ENCODE assay signal across 14 mouse cellular contexts in genomic region chr14:30429606-30430005, GRCm38 (mm10). TPM values are rescaled to one million over a fixed set of nuclear protein-coding genes. Genes with fewer than 3 reads are reported as not detected.
A peak's percentile ranks its signal among the peaks of the same experiment; 100 is the strongest.
DNase-seq lines count a peak whose midpoint lies in the region; ATAC-seq and TF ChIP-seq lines count a peak whose summit lies in the region.
"Had no signal": no experiment of that assay in that cellular context is flagged by ENCODE, and none has a peak within 500 bp of the region (broad histone marks: within the 10 kb centered on the region; RNA-seq: fewer than 3 reads in every experiment).

No protein-coding gene starts in this region.

- H3K9ac ChIP-seq in lung, postnatal 0 days (replicated peaks; ENCODE audit: low read depth): no peak overlapping the region
- no peak overlapping the region for H3K9ac ChIP-seq in liver, embryonic 13.5 days
- H3K9ac ChIP-seq: heart, embryonic 13.5 days had no signal

- H3K27me3 ChIP-seq in lung, postnatal 0 days (replicated peaks; ENCODE audit: insufficient read depth, low read length): no peaks in the 10 kb centered on the region
- no peaks in the 10 kb centered on the region for H3K27me3 ChIP-seq in liver, embryonic 13.5 days
- H3K27me3 ChIP-seq: heart, embryonic 13.5 days had no signal

- DNase-seq in cerebellum, postnatal 10 days: peak; percentile 37 to 53
- DNase-seq in cerebellum, postnatal 4 days (ENCODE audit: low spot score in 2 of 2): no peak
- DNase-seq in lung, adult 2 months: peak; percentile 18
- DNase-seq in lung, postnatal 0 days (ENCODE audit: low spot score): no peak
- DNase-seq in R1 (ENCODE audit: low read depth, low spot score) (peak; percentile 68), adipocyte (ENCODE audit: low spot score) (no peak)
- DNase-seq in liver, embryonic 13.5 days: peak; percentile 11
- no peak for DNase-seq in Muller cell, postnatal 12 days (ENCODE audit: inconsistent ontology term)
- DNase-seq: cerebellum, adult 11-12 months; layer of hippocampus, adult 9-11 months; spleen, adult 18-20 months had no signal

- H3K27ac ChIP-seq in lung, postnatal 0 days (ENCODE audit: low read length): no peak overlapping the region
- H3K27ac ChIP-seq in liver, embryonic 13.5 days: no peak overlapping the region
- H3K27ac ChIP-seq: heart, embryonic 13.5 days had no signal

- TF ChIP-seq EP300 in lung, postnatal 0 days (IDR thresholded peaks at IDR 0.05): no peak

- no peaks in the 10 kb centered on the region for H3K4me1 ChIP-seq in lung, adult 2 months (ENCODE audit: control insufficient read depth, insufficient read depth, low read length)
- H3K4me1 ChIP-seq in lung, postnatal 0 days (ENCODE audit: insufficient read depth, low read depth, low read length): no peaks in the 10 kb centered on the region
- peaks cover 10% of the 10 kb centered on the region for H3K4me1 ChIP-seq in liver, embryonic 13.5 days (replicated peaks)

- no peaks in the 10 kb centered on the region for H3K36me3 ChIP-seq in lung, postnatal 0 days (ENCODE audit: insufficient read depth, low read length)
- H3K36me3 ChIP-seq in liver, embryonic 13.5 days: no peaks in the 10 kb centered on the region
- H3K36me3 ChIP-seq: heart, embryonic 13.5 days had no signal

- TF ChIP-seq POLR2A in lung, adult 2 months (IDR thresholded peaks at IDR 0.05; ENCODE audit: borderline replicate concordance, extremely low read depth, low read depth, low read length): no peak

- ATAC-seq in lung, postnatal 0 days: no peak
- no peak for ATAC-seq in liver, embryonic 13.5 days (ENCODE audit: low read depth)

- 46% methylated on average over 9 of the region's 9 CpGs for WGBS in lung, adult 2 months
- 37% methylated on average over 9 of the region's 9 CpGs for WGBS in lung, postnatal 0 days
- 48% methylated on average over 9 of the region's 9 CpGs for WGBS in liver, embryonic 13.5 days (ENCODE audit: insufficient replicate concordance)

- H3K9me3 ChIP-seq in lung, postnatal 0 days (ENCODE audit: low read length): no peaks in the 10 kb centered on the region
- no peaks in the 10 kb centered on the region for H3K9me3 ChIP-seq in liver, embryonic 13.5 days (replicated peaks)
- H3K9me3 ChIP-seq: heart, embryonic 13.5 days had no signal

- H3K4me3 ChIP-seq in lung, adult 2 months (replicated peaks; ENCODE audit: extremely low read depth, low read depth, low read length): no peak overlapping the region
- H3K4me3 ChIP-seq in lung, postnatal 0 days (ENCODE audit: low read depth, low read length): no peak overlapping the region
- no peak overlapping the region for H3K4me3 ChIP-seq in liver, embryonic 13.5 days (replicated peaks)
- H3K4me3 ChIP-seq: erythroblast, embryonic 14.5 days; heart, embryonic 13.5 days; myocyte had no signal

- H3K4me2 ChIP-seq in lung, postnatal 0 days (replicated peaks; ENCODE audit: low read depth, low read length): no peak overlapping the region
- peak overlapping the region; percentile 11; the same call in 1 of the 2 replicates for H3K4me2 ChIP-seq in liver, embryonic 13.5 days
- H3K4me2 ChIP-seq: heart, embryonic 13.5 days had no signal

- no peak for TF ChIP-seq CTCF in lung, adult 2 months (IDR thresholded peaks at IDR 0.05; ENCODE audit: insufficient read depth, low read length)
- TF ChIP-seq CTCF in lung, postnatal 0 days (IDR thresholded peaks at IDR 0.05): no peak

RNA-seq across cellular contexts. Expression of gene Dcp1a, which starts 49.7 kb away (rescaled TPM):
- 31.1 and 36.5 TPM in 2 replicates for polyA plus RNA-seq in lung, adult 2 months (2012; rRNA removed)
- polyA plus RNA-seq in lung, postnatal 0 days (2015; fragmentation: Nextera tagmentation; extraction: Ambion mirVana): 8.8 and 9.0 TPM in 2 replicates
- polyA plus RNA-seq in liver, embryonic 13.5 days (2015; fragmentation: Nextera tagmentation; extraction: Ambion mirVana): 8.5 and 10.6 TPM in 2 replicates

Comparison
In these comparisons a context has a peak if more than half of its experiments do, and no peak if none do; other contexts are left out.
1. DNase-seq: peak in cerebellum, postnatal 10 days (2 of 2), lung, adult 2 months (single experiment), R1 (single experiment) and liver, embryonic 13.5 days (single experiment); none in cerebellum, postnatal 4 days (0 of 2), lung, postnatal 0 days (single experiment), adipocyte (single experiment) and Muller cell, postnatal 12 days (single experiment).